Mouse (Mus musculus) MEL (cell line): ENCODE data around the gene Hsd3b7. TPM values are rescaled to one million over a fixed set of nuclear protein-coding genes. Genes with fewer than 3 reads are reported as not detected.

Source experiments
- DNase-seq: peaks from one replicate; pipeline ENCODE4 v3.0.0; 2011; ENCODE audit warnings: low read depth, low spot score
- H3K27ac ChIP-seq: 2 replicates; pipeline ENCODE4 v1.5.1; 2012; ENCODE audit warnings: low read depth, mild to moderate bottlenecking, control low read depth, low read length, moderate library complexity; ENCODE audit not compliant: control insufficient read depth
- H3K27me3 ChIP-seq, 2 experiments: fragments of 150-350 bp in 1 of 2; sonication (generic) in 1 of 2; 2 replicates each; pipeline ENCODE4 v1.6.1; 2012; ENCODE audit warnings: low read length in 2 of 2, mild to moderate bottlenecking in 2 of 2, improper control_type of control experiment in 1 of 2, moderate library complexity in 1 of 2; ENCODE audit not compliant: insufficient read depth in 2 of 2, control insufficient read depth in 1 of 2
- H3K36me3 ChIP-seq, 2 experiments: 2 replicates each; pipeline ENCODE4 v1.6.1; 2012 to 2014; ENCODE audit warnings: low read length in 2 of 2, improper control_type of control experiment in 1 of 2, inconsistent platforms in 1 of 2, mild to moderate bottlenecking in 1 of 2; ENCODE audit not compliant: insufficient read depth in 2 of 2, control insufficient read depth in 1 of 2
- H3K4me1 ChIP-seq, 2 experiments: fragments of 150-350 bp in 1 of 2; sonication (generic) in 1 of 2; 2 replicates each; pipeline ENCODE4 v1.6.1; 2012; ENCODE audit warnings: low read length in 2 of 2, improper control_type of control experiment in 1 of 2, mild to moderate bottlenecking in 1 of 2; ENCODE audit not compliant: insufficient read depth in 2 of 2, control insufficient read depth in 1 of 2
- H3K4me3 ChIP-seq, 2 experiments: fragments of 150-350 bp in 1 of 2; sonication (generic) in 1 of 2; 2 replicates each; pipeline ENCODE4 v1.5.1; 2012; ENCODE audit warnings: low read depth in 2 of 2, low read length in 2 of 2, mild to moderate bottlenecking in 2 of 2, moderate library complexity in 2 of 2, control low read depth in 1 of 2, improper control_type of control experiment in 1 of 2; ENCODE audit not compliant: control insufficient read depth in 1 of 2, insufficient read depth in 1 of 2
- H3K79me2 ChIP-seq: 2 replicates; pipeline ENCODE4 v1.6.1; 2012; ENCODE audit warnings: mild to moderate bottlenecking, low read length, moderate library complexity; ENCODE audit not compliant: control insufficient read depth, poor library complexity, insufficient read depth
- H3K9ac ChIP-seq: 2 replicates; pipeline ENCODE4 v1.6.1; 2012; ENCODE audit warnings: low read depth, mild to moderate bottlenecking, control low read depth, low read length, moderate library complexity; ENCODE audit not compliant: control insufficient read depth, poor library complexity, severe bottlenecking
- H3K9me3 ChIP-seq: fragments of 150-350 bp; sonication (generic); replicated peaks from 2 replicates; pipeline ENCODE4 v1.6.1; 2012; ENCODE audit warnings: mild to moderate bottlenecking, low read length, improper control_type of control experiment, moderate library complexity; ENCODE audit not compliant: insufficient read depth
- BHLHE40 ChIP-seq: IDR thresholded peaks from 2 replicates; pipeline ENCODE4 v1.6.1; 2012; ENCODE audit warnings: low read depth, mild to moderate bottlenecking, inconsistent platforms, low read length, improper control_type of control experiment, borderline replicate concordance
- CHD1 ChIP-seq: IDR thresholded peaks from 2 replicates; pipeline ENCODE4 v1.6.1; 2012; ENCODE audit warnings: low read depth, mild to moderate bottlenecking, inconsistent platforms, low read length, improper control_type of control experiment
- CHD2 ChIP-seq: IDR thresholded peaks from 2 replicates; pipeline ENCODE4 v1.6.1; 2011; ENCODE audit warnings: low read length, improper control_type of control experiment
- CTCF ChIP-seq, 3 experiments: IDR thresholded peaks in 2 of 3; conservative IDR thresholded peaks in 1 of 3; 2 replicates each; pipeline ENCODE4 v1.5.1; 2011 to 2012; ENCODE audit warnings: low read length in 3 of 3, low read depth in 2 of 3, mild to moderate bottlenecking in 2 of 3, improper control_type of control experiment in 1 of 3, inconsistent platforms in 1 of 3, mixed read lengths in 1 of 3, moderate library complexity in 1 of 3; ENCODE audit not compliant: control insufficient read depth in 1 of 3, insufficient read depth in 1 of 3, poor library complexity in 1 of 3, severe bottlenecking in 1 of 3
- E2F4 ChIP-seq: IDR thresholded peaks from 2 replicates; pipeline ENCODE4 v1.6.1; 2011; ENCODE audit warnings: low read depth, low read length, improper control_type of control experiment, borderline replicate concordance
- ELF1 ChIP-seq: IDR thresholded peaks from 2 replicates; pipeline ENCODE4 v1.6.1; 2014; ENCODE audit warnings: low read depth, mild to moderate bottlenecking, inconsistent platforms, low read length, improper control_type of control experiment, moderate library complexity
- EP300 ChIP-seq, 2 experiments: IDR thresholded peaks; 2 replicates each; pipeline ENCODE4 v1.6.1; 2011; ENCODE audit warnings: improper control_type of control experiment in 2 of 2, low read length in 2 of 2, low read depth in 1 of 2, mild to moderate bottlenecking in 1 of 2
- ETS1 ChIP-seq: IDR thresholded peaks from 2 replicates; pipeline ENCODE4 v1.6.1; 2012; ENCODE audit warnings: low read depth, mild to moderate bottlenecking, inconsistent platforms, low read length, improper control_type of control experiment, moderate library complexity
- GATA1 ChIP-seq: IDR thresholded peaks from 2 replicates; pipeline ENCODE4 v1.6.1; 2011; ENCODE audit warnings: low read depth, low read length, improper control_type of control experiment
- HCFC1 ChIP-seq: IDR thresholded peaks from 2 replicates; pipeline ENCODE4 v1.6.1; 2012; ENCODE audit warnings: low read depth, mild to moderate bottlenecking, inconsistent platforms, low read length, improper control_type of control experiment, moderate library complexity
- JUND ChIP-seq: IDR thresholded peaks from 2 replicates; pipeline ENCODE4 v1.6.1; 2011; ENCODE audit warnings: low read depth, mild to moderate bottlenecking, improper control_type of control experiment, low read length
- MAFK ChIP-seq: IDR thresholded peaks from 2 replicates; pipeline ENCODE4 v1.6.1; 2011; ENCODE audit warnings: low read depth, mild to moderate bottlenecking, low read length, improper control_type of control experiment, borderline replicate concordance
- MAX ChIP-seq: IDR thresholded peaks from 2 replicates; pipeline ENCODE4 v1.6.1; 2011; ENCODE audit warnings: low read length, improper control_type of control experiment
- MAZ ChIP-seq: IDR thresholded peaks from 2 replicates; pipeline ENCODE4 v1.6.1; 2012; ENCODE audit warnings: low read depth, mild to moderate bottlenecking, inconsistent platforms, low read length, improper control_type of control experiment
- MEF2A ChIP-seq: IDR thresholded peaks from 2 replicates; pipeline ENCODE4 v1.6.1; 2014; ENCODE audit warnings: low read depth, mild to moderate bottlenecking, inconsistent platforms, low read length, improper control_type of control experiment; ENCODE audit not compliant: poor library complexity, insufficient replicate concordance, severe bottlenecking; ENCODE audit errors: extremely low read depth
- MXI1 ChIP-seq: IDR thresholded peaks from 2 replicates; pipeline ENCODE4 v1.6.1; 2011; ENCODE audit warnings: mild to moderate bottlenecking, low read depth, low read length, improper control_type of control experiment
- MYB ChIP-seq: IDR thresholded peaks from 2 replicates; pipeline ENCODE4 v1.6.1; 2011; ENCODE audit warnings: mild to moderate bottlenecking, low read depth, low read length, improper control_type of control experiment
- MYC ChIP-seq: IDR thresholded peaks from 2 replicates; pipeline ENCODE4 v1.6.1; 2011; ENCODE audit warnings: low read depth, mild to moderate bottlenecking, low read length, improper control_type of control experiment, moderate library complexity
- NRF1 ChIP-seq: IDR thresholded peaks from 2 replicates; pipeline ENCODE4 v1.6.1; 2014; ENCODE audit warnings: low read depth, mild to moderate bottlenecking, inconsistent platforms, low read length, improper control_type of control experiment, moderate library complexity; ENCODE audit not compliant: poor library complexity, insufficient read depth, severe bottlenecking
- POLR2A ChIP-seq, 2 experiments: IDR thresholded peaks; 2 replicates each; pipeline ENCODE4 v1.6.1; 2011 to 2012; ENCODE audit warnings: low read length in 2 of 2, mild to moderate bottlenecking in 2 of 2, control low read depth in 1 of 2, improper control_type of control experiment in 1 of 2, low read depth in 1 of 2, moderate library complexity in 1 of 2; ENCODE audit not compliant: control insufficient read depth in 1 of 2, insufficient read depth in 1 of 2, poor library complexity in 1 of 2
- POLR2AphosphoS5 ChIP-seq: IDR thresholded peaks from 2 replicates; pipeline ENCODE4 v1.6.1; 2012; ENCODE audit warnings: low read depth, borderline replicate concordance, mild to moderate bottlenecking, inconsistent platforms, low read length, moderate library complexity, mixed read lengths
- RAD21 ChIP-seq: IDR thresholded peaks from 2 replicates; pipeline ENCODE4 v1.6.1; 2011; ENCODE audit warnings: mild to moderate bottlenecking, low read depth, low read length, improper control_type of control experiment
- RCOR1 ChIP-seq: IDR thresholded peaks from 2 replicates; pipeline ENCODE4 v1.6.1; 2012; ENCODE audit warnings: low read depth, mild to moderate bottlenecking, inconsistent platforms, low read length, improper control_type of control experiment
- SIN3A ChIP-seq: IDR thresholded peaks from 2 replicates; pipeline ENCODE4 v1.6.1; 2012; ENCODE audit warnings: low read length, improper control_type of control experiment, inconsistent platforms
- SMC3 ChIP-seq: IDR thresholded peaks from 2 replicates; pipeline ENCODE4 v1.6.1; 2011; ENCODE audit warnings: low read depth, low read length, improper control_type of control experiment
- TAL1 ChIP-seq: IDR thresholded peaks from 2 replicates; pipeline ENCODE4 v1.6.1; 2012; ENCODE audit warnings: mild to moderate bottlenecking, inconsistent platforms, low read length, moderate library complexity, mixed read lengths
- TCF12 ChIP-seq: IDR thresholded peaks from 2 replicates; pipeline ENCODE4 v1.6.1; 2014; ENCODE audit warnings: low read depth, mild to moderate bottlenecking, inconsistent platforms, low read length, improper control_type of control experiment, moderate library complexity
- UBTF ChIP-seq: IDR thresholded peaks from 2 replicates; pipeline ENCODE4 v1.6.1; 2012; ENCODE audit warnings: low read depth, mild to moderate bottlenecking, inconsistent platforms, low read length, improper control_type of control experiment, moderate library complexity, borderline replicate concordance; ENCODE audit not compliant: insufficient read depth
- USF1 ChIP-seq: IDR thresholded peaks from 2 replicates; pipeline ENCODE4 v1.6.1; 2014; ENCODE audit warnings: low read depth, mild to moderate bottlenecking, inconsistent platforms, low read length, improper control_type of control experiment, moderate library complexity
- USF2 ChIP-seq, 2 experiments: IDR thresholded peaks; 2 replicates each; pipeline ENCODE4 v1.6.1; 2011 to 2012; ENCODE audit warnings: improper control_type of control experiment in 2 of 2, low read length in 2 of 2, borderline replicate concordance in 1 of 2, inconsistent platforms in 1 of 2, low read depth in 1 of 2, mild to moderate bottlenecking in 1 of 2; ENCODE audit not compliant: insufficient read depth in 1 of 2
- ZC3H11A ChIP-seq: IDR thresholded peaks from 2 replicates; pipeline ENCODE4 v1.6.1; 2012; ENCODE audit warnings: low read depth, mild to moderate bottlenecking, inconsistent platforms, low read length, improper control_type of control experiment
- ZKSCAN1 ChIP-seq: IDR thresholded peaks from 2 replicates; pipeline ENCODE4 v1.6.1; 2012; ENCODE audit warnings: low read depth, mild to moderate bottlenecking, inconsistent platforms, low read length, improper control_type of control experiment, moderate library complexity
- ZMIZ1 ChIP-seq: IDR thresholded peaks from 2 replicates; pipeline ENCODE4 v1.6.1; 2012; ENCODE audit warnings: low read depth, mild to moderate bottlenecking, inconsistent platforms, low read length, improper control_type of control experiment, moderate library complexity
- polyA plus RNA-seq, 2 experiments: library from polyadenylated mRNA; stranded (reverse) in 1 of 2; unstranded in 1 of 2; fragments of >175 nt in 1 of 2; fragments of >200 nt in 1 of 2; gene quantifications; 2 replicates each; pipeline versions ENCODE4 v1.2.1 to v1.2.4; 2012; ENCODE audit warnings: low replicate concordance in 2 of 2, low read depth in 1 of 2; ENCODE audit not compliant: insufficient read length in 2 of 2, insufficient read depth in 1 of 2, missing spikeins in 1 of 2
- total RNA-seq: library from RNA; depleted of rRNA; stranded (reverse); fragments of 300-350 nt; gene quantifications from 2 replicates; pipeline ENCODE4 v1.2.3, GENCODE M21; 2012

Gene Hsd3b7
- total and polyA plus RNA-seq, 3 experiments = 0.75 to 1.4 TPM; not detected in 1

DNA sequence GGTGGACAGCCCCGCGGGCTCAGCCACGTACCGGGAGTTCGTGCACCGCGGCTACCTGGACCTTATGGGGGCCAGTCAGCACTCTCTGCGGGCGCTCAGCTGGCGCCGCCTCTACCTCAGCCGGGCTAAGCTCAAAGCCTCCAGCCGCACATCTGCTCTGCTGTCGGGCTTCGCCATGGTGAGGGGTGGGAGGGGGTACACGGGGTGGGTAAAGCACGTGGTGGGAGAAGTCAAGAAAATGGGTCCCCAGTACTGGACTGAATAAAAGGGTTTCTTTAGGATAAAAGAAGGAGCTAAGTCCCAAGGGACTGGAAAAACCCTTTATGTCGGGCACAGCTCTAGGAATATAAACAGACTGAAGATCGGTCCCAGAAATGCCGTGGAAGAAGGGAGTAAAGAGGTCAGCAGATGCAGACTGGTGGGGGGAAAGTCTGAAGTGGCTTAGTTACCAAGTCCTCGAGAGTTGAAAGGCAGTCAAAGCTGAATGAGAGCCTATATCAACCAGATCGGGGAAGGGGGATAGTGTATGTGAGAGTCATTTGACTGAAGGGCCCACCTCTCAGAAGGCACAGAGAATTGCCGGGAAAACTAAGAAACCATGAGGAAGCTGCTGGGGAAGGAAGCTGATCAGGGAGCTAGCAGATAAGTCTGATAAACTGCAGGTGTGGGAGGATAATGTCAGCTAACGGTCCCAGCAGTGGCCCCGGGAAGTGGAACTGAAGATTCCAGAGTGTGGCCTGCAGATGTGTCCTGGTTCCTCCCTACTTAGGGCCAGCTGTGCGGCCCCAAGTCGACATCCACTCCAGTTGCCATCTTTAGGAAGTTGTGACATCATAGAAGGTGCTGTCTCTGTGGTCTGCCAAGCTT, 30.1 kb upstream of the Hsd3b7 start (continued):
- TF ChIP-seq EP300 (IDR thresholded peaks at IDR 0.05; ENCODE audit: low read depth in 1 of 2, low read length in 2 of 2) (peak; percentile 65 to 92), USF2 (IDR thresholded peaks at IDR 0.05; ENCODE audit: borderline replicate concordance in 1 of 2, insufficient read depth in 1 of 2, low read depth in 1 of 2, low read length in 2 of 2) (no peak), MAX (peak; percentile 79), ZC3H11A (no peak)

DNA sequence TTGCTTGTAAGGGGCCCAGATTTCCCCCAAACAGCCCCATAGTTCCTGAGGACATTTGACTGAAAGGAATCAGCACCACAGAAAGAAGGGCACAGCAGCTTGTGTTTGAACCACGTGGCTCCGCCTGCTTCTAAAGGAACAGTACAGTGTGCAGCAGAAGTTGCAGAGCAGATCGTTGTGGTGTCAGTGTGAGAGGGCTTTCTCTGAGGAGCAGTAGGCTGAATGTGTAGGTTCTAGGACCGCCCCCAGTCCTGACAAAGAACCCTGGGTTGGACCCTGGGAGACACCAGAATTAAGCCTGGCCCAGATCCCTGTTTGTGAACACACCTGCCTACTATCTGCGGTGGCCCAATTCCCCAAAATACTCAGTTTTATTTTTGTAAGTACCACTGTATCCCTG, 29.1 kb upstream of the Hsd3b7 start:
- Histone ChIP-seq H3K9me3 (no peaks in the 10 kb centered on the region), H3K27ac (peak overlapping the region; percentile 93), H3K27me3 (no peaks in the 10 kb centered on the region), H3K79me2 (peaks cover 24% of the 10 kb centered on the region), H3K9ac (peak overlapping the region; percentile 98), H3K4me1 (peaks cover 5 to 37% of the 10 kb centered on the region in 2 experiments; a peak in 3 of 4 replicates), H3K36me3 (peaks cover 0 to 32% of the 10 kb centered on the region in 2 experiments; a peak in 2 of 4 replicates), H3K4me3 (peak overlapping the region; percentile 82 to 93; a peak in 2 of 4 replicates)
- DNase-seq = peak; percentile 71
- no peak for TF ChIP-seq HCFC1
- no peak for TF ChIP-seq E2F4
- peak; percentile 84 for TF ChIP-seq MAX
- no peak for TF ChIP-seq ZMIZ1
- TF ChIP-seq GATA1 = no peak
- no peak for TF ChIP-seq BHLHE40
- TF ChIP-seq NRF1 = no peak
- no peak for TF ChIP-seq MEF2A
- no peak for TF ChIP-seq CHD2
- TF ChIP-seq ZKSCAN1 = no peak
- no peak for TF ChIP-seq TAL1
- no peak for TF ChIP-seq ETS1
- TF ChIP-seq UBTF = no peak
- no peak for TF ChIP-seq RAD21
- TF ChIP-seq MAZ = no peak
- TF ChIP-seq MYB = no peak
- no peak for TF ChIP-seq JUND
- TF ChIP-seq ELF1 = no peak
- no peak for TF ChIP-seq SMC3
- TF ChIP-seq MYC = peak; percentile 72; the same call in 1 of the 2 replicates
- no peak for TF ChIP-seq RCOR1
- TF ChIP-seq USF1 = peak; percentile 66
- TF ChIP-seq SIN3A = no peak
- no peak for TF ChIP-seq TCF12
- peak; percentile 84 for TF ChIP-seq MXI1
- no peak for TF ChIP-seq CTCF (IDR thresholded peaks at IDR 0.05 in 2 of 3, conservative IDR thresholded peaks at IDR 0.05 in 1 of 3; ENCODE audit: control insufficient read depth in 1 of 3, insufficient read depth in 1 of 3, low read depth in 2 of 3, low read length in 3 of 3, poor library complexity in 1 of 3, severe bottlenecking in 1 of 3)
- TF ChIP-seq MAFK = no peak
- no peak for TF ChIP-seq USF2 (IDR thresholded peaks at IDR 0.05; ENCODE audit: borderline replicate concordance in 1 of 2, insufficient read depth in 1 of 2, low read depth in 1 of 2, low read length in 2 of 2)
- peak in 1 of 2 experiments; percentile 25; a peak in 1 of 4 replicates for TF ChIP-seq POLR2A (IDR thresholded peaks at IDR 0.05; ENCODE audit: control insufficient read depth in 1 of 2, insufficient read depth in 1 of 2, low read depth in 1 of 2, low read length in 2 of 2, poor library complexity in 1 of 2)
- TF ChIP-seq POLR2AphosphoS5 = no peak
- no peak for TF ChIP-seq CHD1
